Comparison of ENCODE assay signal across 19 mouse cellular contexts in genomic region chr1:170059347-170059746, GRCm38 (mm10). TPM values are rescaled to one million over a fixed set of nuclear protein-coding genes. Genes with fewer than 3 reads are reported as not detected.
A peak's percentile ranks its signal among the peaks of the same experiment; 100 is the strongest.
DNase-seq lines count a peak whose midpoint lies in the region; ATAC-seq and TF ChIP-seq lines count a peak whose summit lies in the region.
"Had no signal": no experiment of that assay in that cellular context is flagged by ENCODE, and none has a peak within 500 bp of the region (broad histone marks: within the 10 kb centered on the region; RNA-seq: fewer than 3 reads in every experiment).

No protein-coding gene starts in this region.

- H3K27ac ChIP-seq in forebrain, embryonic 15.5 days (replicated peaks) = no peak overlapping the region
- no peak overlapping the region for H3K27ac ChIP-seq in forebrain, postnatal 0 days (ENCODE audit: low read depth, low read length)
- 0 out of 2 replicates have a peak overlapping the region, but pooled peaks have one; percentile 6 for H3K27ac ChIP-seq in kidney, adult 2 months (ENCODE audit: insufficient read depth, low read depth, low read length)
- H3K27ac ChIP-seq in embryonic fibroblast, embryonic 13.5 days (ENCODE audit: insufficient read depth, low read length) = peak overlapping the region; percentile 60
- H3K27ac ChIP-seq: intestine, embryonic 15.5 days; limb, embryonic 13.5 days had no signal

- no peak overlapping the region for H3K9ac ChIP-seq in forebrain, embryonic 15.5 days (replicated peaks)
- H3K9ac ChIP-seq in forebrain, postnatal 0 days = no peak overlapping the region
- H3K9ac ChIP-seq: intestine, embryonic 15.5 days; limb, embryonic 13.5 days had no signal

- WGBS in forebrain, embryonic 15.5 days = 75% methylated on average over 9 of the region's 9 CpGs
- 63% methylated on average over 9 of the region's 9 CpGs for WGBS in forebrain, postnatal 0 days
- 92% methylated on average over 9 of the region's 9 CpGs for WGBS in kidney, adult 2 months

- H3K4me3 ChIP-seq in forebrain, embryonic 15.5 days = no peak overlapping the region
- no peak overlapping the region for H3K4me3 ChIP-seq in forebrain, postnatal 0 days (ENCODE audit: low read depth, low read length)
- H3K4me3 ChIP-seq in kidney, adult 2 months (ENCODE audit: insufficient read depth, low read depth, low read length) = no peak overlapping the region
- no peak overlapping the region for H3K4me3 ChIP-seq in embryonic fibroblast, embryonic 13.5 days (ENCODE audit: insufficient read depth, low read length)
- no peak overlapping the region for H3K4me3 ChIP-seq in myocyte
- H3K4me3 ChIP-seq: erythroblast, embryonic 14.5 days; intestine, embryonic 15.5 days; limb, embryonic 13.5 days had no signal

- ATAC-seq in forebrain, embryonic 15.5 days (replicated peaks) = 0 out of 2 replicates have a peak, but pooled peaks have one; percentile 55
- ATAC-seq in forebrain, postnatal 0 days = no peak
- ATAC-seq in erythroblast, adult 5-6 weeks (replicated peaks; ENCODE audit: low FRiP score, poor library complexity, severe bottlenecking) = no peak
- ATAC-seq: intestine, embryonic 15.5 days had no signal

- H3K4me1 ChIP-seq in forebrain, embryonic 15.5 days = no peaks in the 10 kb centered on the region
- H3K4me1 ChIP-seq in forebrain, postnatal 0 days (ENCODE audit: insufficient read depth) = no peaks in the 10 kb centered on the region
- no peaks in the 10 kb centered on the region for H3K4me1 ChIP-seq in kidney, adult 2 months (ENCODE audit: control insufficient read depth, insufficient read depth, low read length)
- peaks cover 35% of the 10 kb centered on the region for H3K4me1 ChIP-seq in embryonic fibroblast, embryonic 13.5 days (ENCODE audit: control insufficient read depth, insufficient read depth, low read length)

- no peaks in the 10 kb centered on the region for H3K27me3 ChIP-seq in forebrain, embryonic 15.5 days
- H3K27me3 ChIP-seq in forebrain, postnatal 0 days (ENCODE audit: insufficient read depth, low read length) = no peaks in the 10 kb centered on the region
- H3K27me3 ChIP-seq in kidney, adult 2 months (replicated peaks; ENCODE audit: control insufficient read depth, insufficient read depth, low read length) = no peaks in the 10 kb centered on the region
- no peaks in the 10 kb centered on the region for H3K27me3 ChIP-seq in myocyte (ENCODE audit: control insufficient read depth, insufficient read depth, insufficient read length)
- H3K27me3 ChIP-seq: intestine, embryonic 15.5 days; limb, embryonic 13.5 days had no signal

- TF ChIP-seq CTCF in forebrain, postnatal 0 days (IDR thresholded peaks at IDR 0.05; ENCODE audit: low read depth) = no peak
- TF ChIP-seq CTCF in kidney, adult 2 months (conservative IDR thresholded peaks at IDR 0.05; ENCODE audit: insufficient read depth, insufficient read length, low read depth, low read length) = no peak
- TF ChIP-seq CTCF in embryonic fibroblast, embryonic 13.5 days (IDR thresholded peaks at IDR 0.05; ENCODE audit: borderline replicate concordance, insufficient read depth, low read length) = no peak

- peaks cover 46% of the 10 kb centered on the region for H3K79me2 ChIP-seq in myocyte (ENCODE audit: control insufficient read depth, insufficient read depth)

- no peak for TF ChIP-seq POLR2A in kidney, adult 2 months (IDR thresholded peaks at IDR 0.05; ENCODE audit: low read depth, low read length)
- TF ChIP-seq POLR2A in embryonic fibroblast, embryonic 13.5 days (IDR thresholded peaks at IDR 0.05; ENCODE audit: low read depth, low read length) = no peak
- TF ChIP-seq POLR2A in myocyte (IDR thresholded peaks at IDR 0.05; ENCODE audit: insufficient read length, low read depth) = no peak

- DNase-seq in forebrain, postnatal 0 days = no peak
- DNase-seq in kidney, adult 2 months = no peak
- DNase-seq in kidney, postnatal 4 days = no peak
- no peak for DNase-seq in cerebellum, postnatal 10 days
- DNase-seq: adrenal gland, postnatal 10 days; cerebellum, adult 8-10 months; kidney, postnatal 10 days; thymus, postnatal 25 days had no signal

- no peaks in the 10 kb centered on the region for H3K9me3 ChIP-seq in forebrain, embryonic 15.5 days
- H3K9me3 ChIP-seq in forebrain, postnatal 0 days (ENCODE audit: low read length) = 0 out of 2 replicates have a peak, but pooled peaks cover 4% of the 10 kb centered on the region
- H3K9me3 ChIP-seq: G1E; intestine, embryonic 15.5 days had no signal

- no peak overlapping the region for H3ac ChIP-seq in myocyte (ENCODE audit: control insufficient read depth, insufficient read length)

- H3K4me2 ChIP-seq in forebrain, embryonic 15.5 days (replicated peaks) = no peak overlapping the region
- no peak overlapping the region for H3K4me2 ChIP-seq in forebrain, postnatal 0 days (ENCODE audit: low read depth)
- peak overlapping the region; percentile 63 for H3K4me2 ChIP-seq in myocyte (ENCODE audit: low read depth)
- H3K4me2 ChIP-seq: heart, embryonic 11.5 days; intestine, embryonic 15.5 days; limb, embryonic 13.5 days; midbrain, embryonic 11.5 days had no signal

- no peaks in the 10 kb centered on the region for H3K36me3 ChIP-seq in forebrain, embryonic 15.5 days
- H3K36me3 ChIP-seq in forebrain, postnatal 0 days (ENCODE audit: insufficient read depth) = no peaks in the 10 kb centered on the region
- H3K36me3 ChIP-seq in kidney, adult 2 months (ENCODE audit: control insufficient read depth, insufficient read depth, low read length) = no peaks in the 10 kb centered on the region
- no peaks in the 10 kb centered on the region for H3K36me3 ChIP-seq in myocyte (ENCODE audit: control insufficient read depth, insufficient read depth)
- H3K36me3 ChIP-seq: G1E; intestine, embryonic 15.5 days had no signal

TF ChIP-seq in myocyte, 11 proteins besides CTCF, POLR2A, EP300 and RAD21:
- TF ChIP-seq MYOD1 (IDR thresholded peaks at IDR 0.05; ENCODE audit: control insufficient read depth in 1 of 3, insufficient read length in 2 of 3, low read depth in 2 of 3) = peak in 2 of 3 experiments; percentile 43 to 69
- no peak for TF ChIP-seq SRF (IDR thresholded peaks at IDR 0.05; ENCODE audit: control insufficient read depth, insufficient read length, low read depth)
- no peak for TF ChIP-seq TCF12 (IDR thresholded peaks at IDR 0.05; ENCODE audit: insufficient read depth, poor library complexity, severe bottlenecking)
- TF ChIP-seq E2F4 (IDR thresholded peaks at IDR 0.05; ENCODE audit: insufficient read depth) = no peak
- no peak for TF ChIP-seq USF1 (IDR thresholded peaks at IDR 0.05; ENCODE audit: low read depth)
- TF ChIP-seq CEBPB (IDR thresholded peaks at IDR 0.05; ENCODE audit: insufficient read depth, poor library complexity, severe bottlenecking) = 0 out of 2 replicates have a peak, but pooled peaks have one; percentile 8
- no peak for TF ChIP-seq MAX (IDR thresholded peaks at IDR 0.05; ENCODE audit: low read depth)

RNA-seq across cellular contexts. Expression of gene Ddr2, which starts 51.2 kb away (rescaled TPM):
- 8.1 and 8.5 TPM in 2 replicates for polyA plus RNA-seq in forebrain, embryonic 15.5 days (2015; fragmentation: Nextera tagmentation; extraction: Ambion mirVana)
- 5.7 and 9.7 TPM in 2 replicates for total RNA-seq in forebrain, postnatal 0 days (2014; rRNA removed)
- polyA plus RNA-seq in forebrain, postnatal 0 days (2015; fragmentation: Nextera tagmentation; extraction: Ambion mirVana) = 5.6 and 8.2 TPM in 2 replicates
- 9.5 and 9.7 TPM in 2 replicates for polyA plus RNA-seq in kidney, adult 2 months (2012; rRNA removed)
- 254 and 299 TPM in 2 replicates for polyA plus RNA-seq in embryonic fibroblast, embryonic 13.5 days (2011; ENCODE audit: insufficient read length, low read depth, missing spikeins)
- 33.8 TPM for polyA plus RNA-seq in myocyte (2012; fragmentation: generic; extraction: Trizol)
- not detected in 2 replicates for total RNA-seq in erythroblast, adult 5-6 weeks (2015; ENCODE audit: low replicate concordance)
- 0.60 TPM in 1 of 2 replicates, not detected in the other for total RNA-seq in erythroblast, adult 5-6 weeks (2017; ENCODE audit: low replicate concordance)
- total RNA-seq: neutrophil, adult 5-6 weeks had no signal
- polyA plus RNA-seq: erythroblast, embryonic 14.5 days; G1E had no signal

Comparison
In these comparisons a context has a peak if more than half of its experiments do, and no peak if none do; other contexts are left out.
1. H3K27ac ChIP-seq: peak in kidney, adult 2 months (single experiment) and embryonic fibroblast, embryonic 13.5 days (single experiment); none in forebrain, embryonic 15.5 days (single experiment) and forebrain, postnatal 0 days (single experiment).